11 mouse cellular contexts compared by ENCODE assay signal in the genomic region with DNA sequence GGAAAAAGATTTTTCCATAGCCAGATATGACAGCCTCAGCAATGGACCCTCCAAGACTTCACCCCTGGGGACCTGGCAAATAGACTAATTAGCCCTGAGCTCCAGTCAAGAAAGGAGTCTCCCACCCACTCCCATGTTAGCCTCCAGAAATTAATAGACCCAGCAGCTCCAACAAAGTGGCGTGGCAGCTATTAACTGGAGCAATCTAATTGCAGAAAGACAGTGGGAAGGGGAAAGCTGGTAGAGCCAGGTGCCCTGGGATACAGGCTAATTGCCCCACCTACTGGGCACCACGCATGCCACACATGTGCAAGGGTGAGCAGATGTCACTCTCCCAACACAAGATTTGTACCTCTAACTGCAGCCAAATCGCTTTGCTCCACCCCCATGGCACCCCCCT.
DNase-seq lines count a peak whose midpoint lies in the region; ATAC-seq and TF ChIP-seq lines count a peak whose summit lies in the region.
"Had no signal": no experiment of that assay in that cellular context is flagged by ENCODE, and none has a peak within 500 bp of the region (broad histone marks: within the 10 kb centered on the region; RNA-seq: fewer than 3 reads in every experiment).

No protein-coding gene starts in this region.

- peak; percentile 5 for DNase-seq in CD4-positive, CD25-positive, alpha-beta regulatory T cell, adult 2 months (ENCODE audit: low read depth, low spot score)
- DNase-seq in kidney, adult 9 months: peak; percentile 25
- DNase-seq in kidney, adult 11 months: no peak
- no peak for DNase-seq in thymus, adult 2 months
- no peak for DNase-seq in thymus, adult 18-20 months
- DNase-seq in thymus, postnatal 4 days: peak; percentile 42
- DNase-seq in embryo, embryonic 9.5 days (ENCODE audit: extremely low spot score): no peak
- DNase-seq: cerebellum, adult 18-20 months; right cerebral cortex, adult 18-20 months had no signal

- no peak for ATAC-seq in CD4-positive, CD25-positive, alpha-beta regulatory T cell, adult 4 months
- ATAC-seq: inflammation-experienced regulatory T-cells, adult 6 months had no signal

- no peaks in the 10 kb centered on the region for H3K36me3 ChIP-seq in thymus, adult 2 months (ENCODE audit: control insufficient read depth, insufficient read depth, low read length)

- no peaks in the 10 kb centered on the region for H3K27me3 ChIP-seq in thymus, adult 2 months (ENCODE audit: control insufficient read depth, insufficient read depth, low read length)

- no peak overlapping the region for H3K27ac ChIP-seq in thymus, adult 2 months (ENCODE audit: control insufficient read depth, insufficient read depth, low read length)

- TF ChIP-seq POLR2A in thymus, adult 2 months (IDR thresholded peaks at IDR 0.05; ENCODE audit: control insufficient read depth, extremely low read depth, insufficient read depth, low read length, poor library complexity): no peak

- no peaks in the 10 kb centered on the region for H3K4me1 ChIP-seq in thymus, adult 2 months (replicated peaks; ENCODE audit: control insufficient read depth, insufficient read depth, low read length)

- no peak overlapping the region for H3K4me3 ChIP-seq in thymus, adult 2 months (ENCODE audit: control insufficient read depth, insufficient read depth, low read length)

- 54% methylated on average over 3 of the region's 3 CpGs for WGBS in thymus, adult 2 months

- TF ChIP-seq CTCF in thymus, adult 2 months (IDR thresholded peaks at IDR 0.05; ENCODE audit: borderline replicate concordance, control insufficient read depth, extremely low read depth, insufficient read depth, low read length, poor library complexity): 0 out of 2 replicates have a peak, but pooled peaks have one; percentile 12

Comparison
In these comparisons a context has a peak if more than half of its experiments do, and no peak if none do; other contexts are left out.
1. DNase-seq: peak in CD4-positive, CD25-positive, alpha-beta regulatory T cell, adult 2 months (single experiment), kidney, adult 9 months (single experiment) and thymus, postnatal 4 days (single experiment); none in kidney, adult 11 months (single experiment), thymus, adult 2 months (single experiment), thymus, adult 18-20 months (0 of 2) and embryo, embryonic 9.5 days (single experiment).